Mouse (Mus musculus) E14TG2a.4 (cell line): ENCODE measurements around the gene Rab4a.

Source experiments
- CTCF ChIP-seq: conservative IDR thresholded peaks from 2 replicates; pipeline ENCODE4 v1.5.1; 2014; ENCODE audit warnings: low read length
- POU5F1 ChIP-seq: IDR thresholded peaks from 2 replicates; pipeline ENCODE4 v1.6.1; 2014; ENCODE audit warnings: low read length, borderline replicate concordance

DNA sequence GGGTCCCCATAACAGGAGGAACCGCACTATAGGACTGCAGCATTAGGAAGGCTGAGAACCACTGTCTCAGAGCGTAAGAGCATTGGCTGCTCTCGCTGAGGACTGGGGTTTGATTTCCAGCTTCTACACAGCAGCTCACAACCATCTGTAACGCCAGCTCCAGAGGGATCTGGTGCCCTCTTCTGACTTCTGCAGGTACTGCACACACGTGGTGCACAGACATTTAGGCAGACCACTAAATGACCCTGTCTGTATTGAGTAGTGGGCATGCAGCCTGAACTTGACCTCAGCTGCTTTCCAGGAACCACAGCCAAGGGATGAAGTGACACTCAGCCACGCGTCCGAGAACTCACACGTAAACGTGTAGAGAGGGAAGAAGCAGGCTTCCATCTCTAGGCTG is 17.3 kb downstream of the Rab4a start:
- TF ChIP-seq CTCF, result peak; percentile 88
- TF ChIP-seq POU5F1, result no peak
